Mouse (Mus musculus) intestine, postnatal 0 days (tissue): ENCODE data around the gene Gm20458. TPM values are rescaled to one million over a fixed set of nuclear protein-coding genes. Genes with fewer than 3 reads are reported as not detected.
A peak's percentile ranks its signal among the peaks of the same experiment; 100 is the strongest.

Experiments
- ATAC-seq: fragments of 200-750 bp; cut with Nextera tagmentation; 2 replicates; pipeline ENCODE4 v1.8.0; 2017; ENCODE audit warnings: mild to moderate bottlenecking, moderate TSS enrichment, moderate library complexity
- H3K27ac ChIP-seq: fragments of 300-500 bp; sonication (generic); 2 replicates; pipeline ENCODE4 v1.5.1; 2014; ENCODE audit warnings: mild to moderate bottlenecking, low read depth, low read length, moderate library complexity
- H3K27me3 ChIP-seq: fragments of 300-500 bp; sonication (generic); replicated peaks from 2 replicates; pipeline ENCODE4 v1.6.1; 2014; ENCODE audit warnings: low read length, mixed read lengths; ENCODE audit not compliant: control insufficient read depth, insufficient read depth
- H3K36me3 ChIP-seq: fragments of 300-500 bp; sonication (generic); 2 replicates; pipeline ENCODE4 v1.6.1; 2014; ENCODE audit warnings: mild to moderate bottlenecking, moderate library complexity; ENCODE audit not compliant: control insufficient read depth, insufficient read depth
- H3K4me1 ChIP-seq: fragments of 300-500 bp; sonication (generic); replicated peaks from 2 replicates; pipeline ENCODE4 v1.6.1; 2014; ENCODE audit warnings: antibody characterized with exemption, low read length, mixed read lengths; ENCODE audit not compliant: control insufficient read depth, insufficient read depth
- H3K4me2 ChIP-seq: fragments of 300-500 bp; sonication (generic); replicated peaks from 2 replicates; pipeline ENCODE4 v1.6.1; 2014; ENCODE audit warnings: low read depth, mild to moderate bottlenecking, moderate library complexity
- H3K4me3 ChIP-seq: fragments of 300-500 bp; sonication (generic); 2 replicates; pipeline ENCODE4 v1.5.1; 2014; ENCODE audit warnings: low read depth, low read length
- H3K9ac ChIP-seq: fragments of 300-500 bp; sonication (generic); 2 replicates; pipeline ENCODE4 v1.6.1; 2014; ENCODE audit warnings: mild to moderate bottlenecking, low read depth, low read length
- H3K9me3 ChIP-seq: fragments of 300-500 bp; sonication (generic); 2 replicates; pipeline ENCODE4 v1.6.1; 2016; ENCODE audit warnings: mixed run types; ENCODE audit not compliant: control insufficient read depth
- CTCF ChIP-seq: sonication (generic); IDR thresholded peaks from 2 replicates; pipeline ENCODE4 v1.5.1; 2016; ENCODE audit warnings: low read depth, mild to moderate bottlenecking, control low read depth, antibody characterized with exemption, moderate library complexity
- WGBS: fragments of 180-500 bp; shearing (Covaris S2); extraction: QIAGEN DNeasy Blood & Tissue Kit; methylation state at CpG from one replicate; pipeline ENCODE4 v1.1.7; 2014; 5-methylcytosine and 5-hydroxymethylcytosine counted together
- polyA plus RNA-seq: library from polyadenylated mRNA; unstranded; fragments of >200 nt; fragmentation: Nextera tagmentation; extraction: Ambion mirVana; gene quantifications from 2 replicates; pipeline ENCODE4 v1.2.1, GENCODE M21; 2015

The Gm20458 gene
- polyA plus RNA-seq, 1 experiment from 2014 or later, result 21.4 TPM

- H3K36me3 ChIP-seq, result 0 out of 2 replicates have a peak, but pooled peaks cover 8% of the 10 kb centered on the region
- H3K4me2 ChIP-seq, result peak overlapping the region; percentile 44; the same call in 1 of the 2 replicates
- 35% methylated on average over 8 of the region's 8 CpGs for WGBS
- ATAC-seq, result peak; percentile 1; the same call in 1 of the 2 replicates
- H3K4me3 ChIP-seq, result no peak overlapping the region
- H3K27ac ChIP-seq, result peak overlapping the region; percentile 57
- peaks cover 16% of the 10 kb centered on the region; the same call in 1 of the 2 replicates for H3K4me1 ChIP-seq
- TF ChIP-seq CTCF, result no peak
- H3K9me3 ChIP-seq, result no peaks in the 10 kb centered on the region
- no peaks in the 10 kb centered on the region for H3K27me3 ChIP-seq
- no peak overlapping the region for H3K9ac ChIP-seq
Observed at GRCm38 (mm10) chr2:164458535-164458934, 2.2 kb upstream of the Gm20458 start.

GRCm38 (mm10) chr2:164465161-164465560, 4.4 kb downstream of the Gm20458 start:
- no peak overlapping the region for H3K4me3 ChIP-seq
- peaks cover 40% of the 10 kb centered on the region for H3K36me3 ChIP-seq
- H3K27ac ChIP-seq, result no peak overlapping the region
- TF ChIP-seq CTCF, result no peak
- no peaks in the 10 kb centered on the region for H3K27me3 ChIP-seq
- H3K4me2 ChIP-seq, result no peak overlapping the region
- no peak overlapping the region for H3K9ac ChIP-seq
- no peaks in the 10 kb centered on the region for H3K9me3 ChIP-seq
- ATAC-seq, result no peak
- H3K4me1 ChIP-seq, result 0 out of 2 replicates have a peak, but pooled peaks cover 3% of the 10 kb centered on the region

- no peak overlapping the region for H3K27ac ChIP-seq
- peaks cover 40% of the 10 kb centered on the region for H3K36me3 ChIP-seq
- TF ChIP-seq CTCF, result no peak
- H3K9ac ChIP-seq, result no peak overlapping the region
- no peak overlapping the region for H3K4me3 ChIP-seq
- WGBS, result 71% methylated on average over 5 of the region's 5 CpGs
- ATAC-seq, result no peak
- H3K4me1 ChIP-seq, result 0 out of 2 replicates have a peak, but pooled peaks cover 3% of the 10 kb centered on the region
- no peaks in the 10 kb centered on the region for H3K9me3 ChIP-seq
- no peak overlapping the region for H3K4me2 ChIP-seq
- no peaks in the 10 kb centered on the region for H3K27me3 ChIP-seq
Observed at GRCm38 (mm10) chr2:164466787-164467186, 6.0 kb downstream of the Gm20458 start.

GRCm38 (mm10) chr2:164470254-164470653, 9.5 kb downstream of the Gm20458 start:
- no peaks in the 10 kb centered on the region for H3K9me3 ChIP-seq
- no peaks in the 10 kb centered on the region for H3K27me3 ChIP-seq
- no peaks in the 10 kb centered on the region for H3K4me1 ChIP-seq
- no peak overlapping the region for H3K9ac ChIP-seq
- 28% methylated on average over 10 of the region's 10 CpGs for WGBS
- no peak overlapping the region for H3K4me3 ChIP-seq
- H3K4me2 ChIP-seq, result no peak overlapping the region
- 0 out of 2 replicates have a peak, but pooled peaks have one; percentile 28 for ATAC-seq
- H3K27ac ChIP-seq, result no peak overlapping the region
- TF ChIP-seq CTCF, result peak; percentile 83
- H3K36me3 ChIP-seq, result peaks cover 24% of the 10 kb centered on the region

GRCm38 (mm10) chr2:164473624-164474023, 12.9 kb downstream of the Gm20458 start, which contains the start of gene Trp53tg5:
Gene Trp53tg5, minus strand, starts transcription at chr2:164473724.
- TF ChIP-seq CTCF, result no peak
- no peaks in the 10 kb centered on the region for H3K4me1 ChIP-seq
- no peak within 1 kb of the TSS for H3K4me2 ChIP-seq
- no peak for ATAC-seq
- H3K4me3 ChIP-seq, result no peak within 1 kb of the TSS
- H3K36me3 ChIP-seq, result peaks cover 24% of the 10 kb centered on the region
- WGBS, result 82% methylated on average over 6 of the region's 6 CpGs
- H3K27ac ChIP-seq, result no peak within 1 kb of the TSS
- H3K9me3 ChIP-seq, result no peaks in the 10 kb centered on the region
- H3K9ac ChIP-seq, result no peak within 1 kb of the TSS
- H3K27me3 ChIP-seq, result no peaks in the 10 kb centered on the region

- no peaks in the 10 kb centered on the region for H3K4me1 ChIP-seq
- H3K27me3 ChIP-seq, result no peaks in the 10 kb centered on the region
- peak within 1 kb of the TSS; percentile 80 for H3K9ac ChIP-seq
- no peak for TF ChIP-seq CTCF
- ATAC-seq, result peak; percentile 65
- peak within 1 kb of the TSS; percentile 15 for H3K27ac ChIP-seq
- WGBS, result 4% methylated on average over 26 of the region's 26 CpGs
- H3K9me3 ChIP-seq, result no peaks in the 10 kb centered on the region
- peak within 1 kb of the TSS; percentile 98 for H3K4me2 ChIP-seq
- peaks cover 16% of the 10 kb centered on the region; the same call in 1 of the 2 replicates for H3K36me3 ChIP-seq
- H3K4me3 ChIP-seq, result peak within 1 kb of the TSS; percentile 84
Observed at GRCm38 (mm10) chr2:164485681-164486257, 25.0 kb downstream of the Gm20458 start, which contains the start of gene Dbndd2. Gene Dbndd2, plus strand, starts transcription at chr2:164486106.
